Mouse (Mus musculus) cerebellum, adult 18-20 months (tissue): ENCODE measurements around the gene Coq4.

Experiments
- DNase-seq, 2 experiments: peaks; one replicate each; pipeline ENCODE4 v3.0.0; 2021

Coq4 gene

DNA sequence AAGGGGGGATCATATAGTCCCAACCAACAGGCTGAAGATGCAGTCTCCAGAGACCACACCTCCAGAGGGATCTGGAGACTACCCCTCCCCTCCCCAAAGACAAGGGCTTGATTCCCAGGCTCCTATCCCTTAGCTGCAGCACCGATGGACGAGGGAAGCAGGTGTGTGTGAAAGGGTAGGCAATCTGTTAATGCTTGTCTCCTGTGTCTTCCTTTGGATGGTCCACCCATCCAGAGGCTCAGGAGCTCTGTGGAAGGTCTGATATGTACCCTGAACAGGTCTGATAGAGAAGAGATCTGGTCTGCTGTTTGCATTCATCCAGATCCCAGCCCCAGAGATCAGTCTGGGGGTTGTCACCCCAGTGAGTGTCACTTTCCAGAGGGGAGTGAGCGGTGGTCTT lies 59.6 kb downstream of the Coq4 start:
- DNase-seq = no peak
